In the genomic region with DNA sequence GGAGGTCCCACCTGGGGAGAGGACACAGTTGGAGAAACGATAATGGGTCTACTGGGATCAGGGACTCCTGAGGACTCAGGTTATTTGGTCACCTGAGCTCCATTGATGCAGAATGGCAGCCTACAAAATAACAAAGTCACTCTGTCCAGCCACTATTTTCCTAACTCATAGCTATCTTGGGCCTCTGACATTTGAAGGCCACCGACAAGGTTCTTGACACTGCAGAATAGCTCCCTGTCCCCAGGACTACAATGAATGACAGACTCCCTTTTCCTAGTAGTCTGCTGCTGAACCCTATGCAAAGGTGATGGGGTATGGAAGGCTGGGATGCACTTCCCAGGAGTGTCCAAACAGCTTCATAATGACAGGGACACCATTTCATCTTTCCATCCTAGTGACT, we compare ENCODE assay signal across 22 mouse cellular contexts. TPM values are rescaled to one million over a fixed set of nuclear protein-coding genes. Genes with fewer than 3 reads are reported as not detected.
DNase-seq lines count a peak whose midpoint lies in the region; ATAC-seq and TF ChIP-seq lines count a peak whose summit lies in the region.
"Had no signal": no experiment of that assay in that cellular context is flagged by ENCODE, and none has a peak within 500 bp of the region (broad histone marks: within the 10 kb centered on the region; RNA-seq: fewer than 3 reads in every experiment).

No protein-coding gene starts in this region.

- no peaks in the 10 kb centered on the region for H3K27me3 ChIP-seq in lung, postnatal 0 days (replicated peaks; ENCODE audit: insufficient read depth, low read length)
- H3K27me3 ChIP-seq: CH12.LX; embryonic facial prominence, embryonic 13.5 days; embryonic facial prominence, embryonic 15.5 days; forebrain, embryonic 12.5 days; Patski had no signal

- no peak for TF ChIP-seq CTCF in lung, postnatal 0 days (IDR thresholded peaks at IDR 0.05)

- H3K9ac ChIP-seq in lung, postnatal 0 days (replicated peaks; ENCODE audit: low read depth): no peak overlapping the region
- H3K9ac ChIP-seq: embryonic facial prominence, embryonic 13.5 days; embryonic facial prominence, embryonic 15.5 days; forebrain, embryonic 12.5 days had no signal

- H3K27ac ChIP-seq in lung, postnatal 0 days (ENCODE audit: low read length): peak overlapping the region; percentile 28; the same call in 1 of the 2 replicates
- H3K27ac ChIP-seq: embryonic facial prominence, embryonic 13.5 days; embryonic facial prominence, embryonic 15.5 days; forebrain, embryonic 10.5 days; forebrain, embryonic 12.5 days had no signal

- H3K9me3 ChIP-seq in lung, postnatal 0 days (ENCODE audit: low read length): no peaks in the 10 kb centered on the region
- H3K9me3 ChIP-seq: embryonic facial prominence, embryonic 13.5 days; embryonic facial prominence, embryonic 15.5 days; forebrain, embryonic 10.5 days; forebrain, embryonic 12.5 days had no signal

- DNase-seq in adrenal gland, adult (ENCODE audit: inconsistent age in 2 of 2, low spot score in 1 of 2): peak; percentile 24 to 80
- DNase-seq in adrenal gland, postnatal 25 days: no peak
- no peak for DNase-seq in lung, postnatal 0 days (ENCODE audit: low spot score)
- DNase-seq in lung, postnatal 10 days: no peak
- DNase-seq in adrenal gland, postnatal 14 days: peak; percentile 38
- no peak for DNase-seq in gastrocnemius, postnatal 10 days
- DNase-seq in frontal cortex, postnatal 25 days (ENCODE audit: low spot score in 2 of 2): no peak
- DNase-seq: B cell, adult 2 months; cerebellum, adult 11 months; embryo, embryonic 11 days had no signal

- no peak overlapping the region for H3K4me2 ChIP-seq in lung, postnatal 0 days (replicated peaks; ENCODE audit: low read depth, low read length)
- H3K4me2 ChIP-seq: embryonic facial prominence, embryonic 13.5 days; embryonic facial prominence, embryonic 15.5 days; forebrain, embryonic 12.5 days had no signal

- H3K4me1 ChIP-seq in lung, postnatal 0 days (ENCODE audit: insufficient read depth, low read depth, low read length): peaks cover 3% of the 10 kb centered on the region; the same call in 1 of the 2 replicates
- H3K4me1 ChIP-seq: embryonic facial prominence, embryonic 15.5 days had no signal

- H3K4me3 ChIP-seq in lung, postnatal 0 days (ENCODE audit: low read depth, low read length): no peak overlapping the region
- H3K4me3 ChIP-seq: embryonic facial prominence, embryonic 13.5 days; embryonic facial prominence, embryonic 15.5 days; erythroblast, embryonic 14.5 days; forebrain, embryonic 10.5 days; forebrain, embryonic 12.5 days had no signal

- ATAC-seq in lung, postnatal 0 days: no peak
- ATAC-seq: activated CD4-positive, CD25-positive, alpha-beta regulatory T cell, adult 4 months; CD4-positive, CD25-positive, alpha-beta regulatory T cell, adult 4 months; forebrain, embryonic 14.5 days; forebrain, embryonic 16.5 days; Patski had no signal

- 90% methylated on average over 2 of the region's 2 CpGs for WGBS in lung, postnatal 0 days

- TF ChIP-seq EP300 in lung, postnatal 0 days (IDR thresholded peaks at IDR 0.05): no peak

- H3K36me3 ChIP-seq in lung, postnatal 0 days (ENCODE audit: insufficient read depth, low read length): no peaks in the 10 kb centered on the region
- H3K36me3 ChIP-seq: G1E had no signal

RNA-seq across cellular contexts. Expression of gene Rnf144a, which starts 55.8 kb away (rescaled TPM):
- 15.1 and 21.5 TPM in 2 replicates for total RNA-seq in adrenal gland, postnatal 25 days (2021)
- 69.6 and 73.7 TPM in 2 replicates for polyA plus RNA-seq in lung, postnatal 0 days (2015; fragmentation: Nextera tagmentation; extraction: Ambion mirVana)
- total RNA-seq in adrenal gland, postnatal 14 days (2021): 24.1 and 33.5 TPM in 2 replicates
- total RNA-seq in gastrocnemius, postnatal 10 days (2021): 10 to 100 TPM; 29.0 to 39.4 TPM
- polyA plus RNA-seq: erythroblast, embryonic 14.5 days; G1E had no signal

Comparison
In these comparisons a context has a peak if more than half of its experiments do, and no peak if none do; other contexts are left out.
1. DNase-seq: peak in adrenal gland, adult (2 of 2) and adrenal gland, postnatal 14 days (single experiment); none in adrenal gland, postnatal 25 days (single experiment), lung, postnatal 0 days (single experiment), lung, postnatal 10 days (single experiment), gastrocnemius, postnatal 10 days (single experiment) and frontal cortex, postnatal 25 days (0 of 2).